Mouse (Mus musculus): ENCODE data around the gene Best3. TPM values are rescaled to one million over a fixed set of nuclear protein-coding genes. Genes with fewer than 3 reads are reported as not detected.

Gene Best3
- total and polyA plus RNA-seq, 2 experiments from 2014 or later, result 0.11 TPM; not detected in 1

DNA sequence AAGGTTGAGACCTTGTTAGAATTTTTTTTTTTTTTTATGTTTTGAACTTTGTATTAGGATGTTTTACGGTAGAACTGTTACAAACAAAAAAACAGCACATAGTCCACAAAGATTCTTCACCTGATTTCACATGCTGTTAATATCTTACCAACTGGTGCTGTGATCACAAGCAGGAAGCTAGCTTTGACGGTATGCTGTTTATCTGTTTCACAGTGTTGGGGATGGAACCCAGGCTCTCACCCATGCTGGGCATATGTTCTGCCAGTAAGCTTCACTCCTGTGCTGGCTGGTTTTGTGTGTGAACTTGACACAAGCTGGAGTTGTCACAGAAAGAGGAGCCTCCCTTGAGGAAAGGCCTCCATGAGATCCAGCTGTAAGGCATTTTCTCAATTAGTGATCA lies 8.3 kb upstream of the Best3 start:
- H3K9me3 ChIP-seq (ENCODE audit: low read length), result no peaks in the 10 kb centered on the region
- no peak for DNase-seq
- H3K4me2 ChIP-seq (ENCODE audit: low read depth), result no peak overlapping the region
- no peak overlapping the region for H3K27ac ChIP-seq (ENCODE audit: low read depth, low read length)
- TF ChIP-seq CTCF (IDR thresholded peaks at IDR 0.05; ENCODE audit: low read depth), result no peak
- no peaks in the 10 kb centered on the region for H3K4me1 ChIP-seq (ENCODE audit: insufficient read depth)
- H3K9ac ChIP-seq, result no peak overlapping the region
- no peaks in the 10 kb centered on the region for H3K27me3 ChIP-seq (ENCODE audit: insufficient read depth, low read length)
- WGBS, result 79% methylated on average over 2 of the region's 2 CpGs
- no peaks in the 10 kb centered on the region for H3K36me3 ChIP-seq (ENCODE audit: insufficient read depth)
- H3K4me3 ChIP-seq (ENCODE audit: low read depth, low read length), result no peak overlapping the region
- no peak for ATAC-seq

DNA sequence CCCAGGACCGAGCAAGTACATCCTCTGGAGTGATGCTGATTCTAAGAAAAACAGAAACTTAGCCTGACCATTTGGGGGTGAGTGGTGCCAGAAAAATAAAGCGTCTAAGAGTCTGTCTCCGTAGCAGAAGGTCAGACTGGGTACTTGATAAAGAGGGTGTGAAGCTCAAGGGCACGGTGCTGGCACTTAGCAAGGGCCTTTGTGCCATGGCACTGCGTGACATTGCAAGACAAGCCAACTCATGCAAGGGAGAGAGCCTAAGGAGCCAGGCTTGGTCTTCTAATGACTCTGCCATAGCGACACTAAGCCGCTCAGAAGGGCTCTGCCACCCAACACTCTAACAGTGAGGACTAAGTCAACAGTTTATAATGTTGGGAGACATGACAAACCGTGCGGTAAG lies 7.3 kb upstream of the Best3 start:
- Histone ChIP-seq H3K4me2 (ENCODE audit: low read depth) (no peak overlapping the region), H3K36me3 (ENCODE audit: insufficient read depth) (no peaks in the 10 kb centered on the region), H3K27me3 (ENCODE audit: insufficient read depth, low read length) (no peaks in the 10 kb centered on the region), H3K27ac (ENCODE audit: low read depth, low read length) (no peak overlapping the region), H3K4me3 (ENCODE audit: low read depth, low read length) (no peak overlapping the region), H3K9me3 (ENCODE audit: low read length) (no peaks in the 10 kb centered on the region), H3K4me1 (ENCODE audit: insufficient read depth) (no peaks in the 10 kb centered on the region), H3K9ac (no peak overlapping the region)
- DNase-seq (no peak), ATAC-seq (no peak)
- WGBS, result 92% methylated on average over 9 of the region's 9 CpGs
- no peak for TF ChIP-seq CTCF (IDR thresholded peaks at IDR 0.05; ENCODE audit: low read depth)

DNA sequence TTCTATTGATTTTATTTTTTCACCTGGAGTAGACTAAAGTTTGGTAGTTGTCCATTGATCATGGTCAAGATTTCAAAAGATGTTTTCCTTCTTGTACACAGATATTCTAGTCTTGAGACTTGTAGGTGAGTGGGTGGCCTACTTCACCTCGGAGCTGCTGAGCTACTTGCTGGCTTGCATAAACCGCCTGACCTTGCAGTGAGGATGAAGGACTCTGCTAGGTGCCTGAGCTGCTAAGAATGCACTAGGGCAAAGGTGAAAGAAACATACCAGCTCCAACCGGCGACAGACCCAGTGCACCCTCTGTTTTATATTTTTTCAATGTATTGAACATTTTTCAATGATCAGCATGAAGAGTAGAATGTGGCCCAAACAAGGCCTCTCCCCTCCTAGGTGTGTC lies 5.8 kb upstream of the Best3 start:
- Histone ChIP-seq H3K4me1 (ENCODE audit: insufficient read depth) (no peaks in the 10 kb centered on the region), H3K9ac (no peak overlapping the region), H3K4me3 (ENCODE audit: low read depth, low read length) (no peak overlapping the region), H3K27me3 (ENCODE audit: insufficient read depth, low read length) (no peaks in the 10 kb centered on the region), H3K4me2 (ENCODE audit: low read depth) (no peak overlapping the region), H3K9me3 (ENCODE audit: low read length) (no peaks in the 10 kb centered on the region), H3K36me3 (ENCODE audit: insufficient read depth) (no peaks in the 10 kb centered on the region), H3K27ac (ENCODE audit: low read depth, low read length) (no peak overlapping the region)
- ATAC-seq (no peak), DNase-seq (no peak)
- WGBS, result 87% methylated on average over 4 of the region's 4 CpGs
- no peak for TF ChIP-seq CTCF (IDR thresholded peaks at IDR 0.05; ENCODE audit: low read depth)

DNA sequence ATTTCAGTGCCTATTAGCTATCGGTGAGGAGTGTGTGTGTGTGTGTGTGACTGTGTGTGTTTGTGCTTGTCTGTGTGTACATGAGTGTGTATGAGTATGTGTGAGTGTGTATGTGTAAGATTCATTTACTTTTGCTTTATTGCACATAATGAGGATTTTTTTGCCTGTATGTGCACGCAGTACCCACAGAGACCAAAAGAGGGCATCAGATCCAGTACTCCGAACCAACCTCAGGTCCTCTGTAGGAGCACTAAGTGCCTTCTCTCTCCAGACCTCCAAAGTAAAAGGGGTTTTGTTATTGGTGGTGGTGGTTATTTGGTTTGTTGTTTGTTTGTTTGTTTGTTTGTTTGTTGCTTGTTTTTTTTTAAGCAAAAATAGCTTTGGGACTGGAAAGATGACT lies 5.2 kb upstream of the Best3 start:
- DNase-seq (peak; percentile 37), ATAC-seq (no peak)
- Histone ChIP-seq H3K27ac (ENCODE audit: low read depth, low read length) (no peak overlapping the region), H3K4me2 (ENCODE audit: low read depth) (no peak overlapping the region), H3K27me3 (ENCODE audit: insufficient read depth, low read length) (no peaks in the 10 kb centered on the region), H3K36me3 (ENCODE audit: insufficient read depth) (no peaks in the 10 kb centered on the region), H3K9me3 (ENCODE audit: low read length) (no peaks in the 10 kb centered on the region), H3K9ac (no peak overlapping the region), H3K4me1 (ENCODE audit: insufficient read depth) (no peaks in the 10 kb centered on the region), H3K4me3 (ENCODE audit: low read depth, low read length) (no peak overlapping the region)
- 77% methylated on average over 3 of the region's 3 CpGs for WGBS
- TF ChIP-seq CTCF (IDR thresholded peaks at IDR 0.05; ENCODE audit: low read depth), result peak; percentile 67

DNA sequence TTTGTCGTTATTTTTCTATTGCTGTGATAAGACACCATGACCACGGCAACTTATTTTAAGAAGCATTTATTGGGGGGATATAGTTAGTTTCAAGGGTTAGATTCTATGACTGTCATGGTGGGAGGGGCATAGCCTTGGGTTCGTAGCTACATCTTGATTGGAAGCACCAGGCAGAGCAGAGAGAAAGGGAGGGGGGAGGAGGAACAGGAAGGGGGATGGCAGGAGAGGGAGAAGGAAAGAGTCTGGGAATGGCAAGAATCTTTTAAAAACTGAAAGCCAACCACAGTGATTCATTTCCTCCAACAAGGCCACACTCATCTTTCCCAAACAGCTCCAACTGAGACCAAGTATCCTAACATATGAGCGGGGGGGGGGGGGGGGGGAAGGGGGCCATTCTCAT lies 3.6 kb upstream of the Best3 start:
- 70% methylated on average over 3 of the region's 4 CpGs for WGBS
- DNase-seq, result no peak
- Histone ChIP-seq H3K27ac (ENCODE audit: low read depth, low read length) (no peak overlapping the region), H3K4me2 (ENCODE audit: low read depth) (no peak overlapping the region), H3K9me3 (ENCODE audit: low read length) (no peaks in the 10 kb centered on the region), H3K4me1 (ENCODE audit: insufficient read depth) (0 out of 2 replicates have a peak, but pooled peaks cover 5% of the 10 kb centered on the region), H3K4me3 (ENCODE audit: low read depth, low read length) (no peak overlapping the region), H3K27me3 (ENCODE audit: insufficient read depth, low read length) (no peaks in the 10 kb centered on the region), H3K36me3 (ENCODE audit: insufficient read depth) (no peaks in the 10 kb centered on the region), H3K9ac (no peak overlapping the region)
- ATAC-seq, result no peak
- no peak for TF ChIP-seq CTCF (IDR thresholded peaks at IDR 0.05; ENCODE audit: low read depth)

DNA sequence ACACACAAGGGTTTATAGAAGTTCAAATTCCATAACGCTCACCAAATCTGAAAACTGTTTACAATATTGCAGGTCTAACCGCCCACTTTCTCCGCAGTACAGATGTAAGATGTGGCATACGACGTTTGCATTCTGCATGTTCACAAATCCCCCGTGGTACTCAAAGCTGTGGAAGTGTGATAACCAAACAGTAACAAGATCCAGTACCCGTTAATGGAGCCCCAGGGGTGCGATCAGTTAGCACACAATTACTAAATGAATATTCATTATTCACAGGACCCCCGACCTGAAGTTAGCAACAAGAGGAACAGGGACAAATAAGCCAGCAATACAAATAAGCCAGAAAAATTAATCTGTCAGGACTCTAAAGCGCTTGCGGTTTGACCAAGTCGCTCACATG lies 1.3 kb upstream of the Best3 start:
- ATAC-seq (no peak), DNase-seq (no peak)
- no peak for TF ChIP-seq CTCF (IDR thresholded peaks at IDR 0.05; ENCODE audit: low read depth)
- 56% methylated on average over 12 of the region's 12 CpGs for WGBS
- Histone ChIP-seq H3K4me3 (ENCODE audit: low read depth, low read length) (no peak overlapping the region), H3K4me1 (ENCODE audit: insufficient read depth) (0 out of 2 replicates have a peak, but pooled peaks cover 5% of the 10 kb centered on the region), H3K27ac (ENCODE audit: low read depth, low read length) (no peak overlapping the region), H3K27me3 (ENCODE audit: insufficient read depth, low read length) (no peaks in the 10 kb centered on the region), H3K4me2 (ENCODE audit: low read depth) (no peak overlapping the region), H3K36me3 (ENCODE audit: insufficient read depth) (no peaks in the 10 kb centered on the region), H3K9me3 (ENCODE audit: low read length) (no peaks in the 10 kb centered on the region), H3K9ac (no peak overlapping the region)

DNA sequence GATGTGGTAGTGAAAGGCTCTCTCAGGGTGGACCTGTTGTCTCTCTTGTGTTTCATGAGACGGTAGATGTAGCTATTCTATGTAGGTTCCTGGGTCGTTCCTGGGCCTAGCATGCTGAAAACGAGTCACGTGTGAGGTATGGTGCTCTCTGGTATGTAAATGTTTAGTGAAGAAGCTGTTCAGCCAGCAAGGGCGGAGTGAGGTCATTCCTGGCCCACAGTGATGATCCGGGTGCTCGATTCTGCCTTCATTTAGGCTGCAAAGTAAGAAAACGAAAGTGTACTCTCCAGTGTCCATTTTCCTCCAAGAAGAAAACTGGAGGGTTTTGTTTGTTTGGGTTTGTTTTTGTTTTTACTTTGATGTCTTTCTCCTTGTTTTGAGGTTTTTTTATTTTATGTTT lies 7.9 kb downstream of the Best3 start:
- Histone ChIP-seq H3K36me3 (ENCODE audit: insufficient read depth) (no peaks in the 10 kb centered on the region), H3K4me2 (ENCODE audit: low read depth) (no peak overlapping the region), H3K27me3 (ENCODE audit: insufficient read depth, low read length) (no peaks in the 10 kb centered on the region), H3K9ac (no peak overlapping the region), H3K9me3 (ENCODE audit: low read length) (no peaks in the 10 kb centered on the region), H3K27ac (ENCODE audit: low read depth, low read length) (no peak overlapping the region), H3K4me1 (ENCODE audit: insufficient read depth) (no peaks in the 10 kb centered on the region), H3K4me3 (ENCODE audit: low read depth, low read length) (no peak overlapping the region)
- no peak for DNase-seq
- no peak for TF ChIP-seq CTCF (IDR thresholded peaks at IDR 0.05; ENCODE audit: low read depth)
- no peak for ATAC-seq
- 90% methylated on average over 8 of the region's 8 CpGs for WGBS

DNA sequence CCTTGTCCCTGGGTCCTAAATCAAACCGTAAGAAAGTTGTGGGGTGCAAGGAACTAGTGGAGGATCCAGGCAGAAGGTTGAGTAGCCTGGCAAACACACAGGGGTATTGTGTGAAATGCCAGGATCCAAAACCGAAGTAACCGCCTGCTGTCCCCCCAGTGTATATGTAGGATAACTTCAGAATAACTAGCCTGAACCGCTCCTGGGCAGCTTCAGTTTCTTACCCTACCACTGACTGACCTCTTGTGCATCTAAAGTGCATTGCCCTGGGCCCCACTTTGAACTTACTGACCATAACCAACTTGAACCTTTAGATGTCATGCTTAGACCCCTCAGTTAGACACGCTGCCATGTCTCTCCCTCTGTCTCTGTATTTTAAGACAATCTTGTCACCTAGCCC lies 9.0 kb downstream of the Best3 start:
- TF ChIP-seq CTCF (IDR thresholded peaks at IDR 0.05; ENCODE audit: low read depth), result no peak
- 92% methylated on average over 5 of the region's 5 CpGs for WGBS

More for the DNA sequence above, 9.0 kb downstream of the Best3 start:
- Histone ChIP-seq H3K4me3 (ENCODE audit: low read depth, low read length) (no peak overlapping the region), H3K4me2 (ENCODE audit: low read depth) (no peak overlapping the region), H3K27me3 (ENCODE audit: insufficient read depth, low read length) (no peaks in the 10 kb centered on the region), H3K27ac (ENCODE audit: low read depth, low read length) (no peak overlapping the region), H3K4me1 (ENCODE audit: insufficient read depth) (no peaks in the 10 kb centered on the region), H3K9ac (no peak overlapping the region), H3K36me3 (ENCODE audit: insufficient read depth) (no peaks in the 10 kb centered on the region), H3K9me3 (ENCODE audit: low read length) (no peaks in the 10 kb centered on the region)
- ATAC-seq, result no peak
- DNase-seq, result no peak
